Mouse (Mus musculus) brain, embryonic 14.5 days (tissue): ENCODE results near the gene Nfia.

Experiments
- CTCF ChIP-seq: fragments of 200-500 bp; IDR thresholded peaks from 2 replicates; pipeline ENCODE4 v1.5.1; 2012; ENCODE audit warnings: inconsistent platforms, mild to moderate bottlenecking, moderate library complexity, borderline replicate concordance; ENCODE audit not compliant: insufficient read depth, insufficient read length; ENCODE audit errors: extremely low read depth
- POLR2A ChIP-seq: fragments of 200-500 bp; IDR thresholded peaks from 2 replicates; pipeline ENCODE4 v1.6.1; 2012; ENCODE audit warnings: mild to moderate bottlenecking, inconsistent platforms, borderline replicate concordance; ENCODE audit not compliant: poor library complexity, insufficient read depth, insufficient read length, severe bottlenecking; ENCODE audit errors: extremely low read depth

DNA sequence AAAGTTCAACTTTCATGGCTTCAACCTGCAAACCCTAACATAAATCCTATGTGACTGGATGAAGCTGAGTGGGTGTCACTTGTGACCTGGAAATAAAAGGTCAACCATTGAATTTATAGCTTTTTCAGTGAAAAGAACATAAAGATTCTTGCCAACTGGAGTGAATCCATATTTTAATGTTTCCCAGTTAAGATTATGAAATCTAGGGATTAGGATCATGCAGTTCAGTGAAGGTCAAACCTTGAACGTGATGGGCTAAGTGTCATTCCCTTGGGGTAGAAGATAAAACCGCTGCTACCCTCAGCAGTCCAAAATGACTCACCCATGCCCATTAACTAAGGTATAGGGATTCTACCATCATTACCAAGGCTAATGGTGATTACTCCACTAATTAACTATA lies 322.5 kb downstream of the Nfia start:
- TF ChIP-seq POLR2A (no peak), CTCF (no peak)
